Mouse (Mus musculus): ENCODE measurements at regions not wholly inside any gene's neighbourhood (a gene's known extent, or its start where the extent isn't known, plus 50 kb on each side); places are given as distances from the start of the nearest gene placed in this dataset.

DNA sequence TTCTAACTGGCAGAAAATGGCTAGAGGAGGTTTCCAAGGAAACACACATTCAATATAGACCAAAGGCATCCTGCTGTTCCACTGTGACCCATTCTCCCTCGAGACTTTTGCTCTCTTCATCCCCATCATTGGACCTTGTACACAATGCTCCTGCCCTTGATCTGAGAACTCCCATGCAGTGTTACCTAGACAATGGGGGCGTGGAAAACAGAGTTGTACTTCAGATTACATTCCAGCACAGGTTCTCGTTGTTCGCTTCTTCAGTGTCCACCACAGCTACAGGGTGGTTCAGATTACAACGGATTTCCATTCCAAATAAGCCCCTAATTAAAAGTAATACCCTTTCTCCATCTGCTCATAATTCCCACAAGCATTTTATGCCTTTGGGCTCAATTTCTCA, 186.8 kb upstream of the Thbs1 start:
- in situ Hi-C loops (cut with MboI; ENCODE audit: low sequenced_read_pairs in 2 of 2, unreplicated experiment in 2 of 2): no loop called here
- no peak for DNase-seq (ENCODE audit: low read depth, low spot score)

DNA sequence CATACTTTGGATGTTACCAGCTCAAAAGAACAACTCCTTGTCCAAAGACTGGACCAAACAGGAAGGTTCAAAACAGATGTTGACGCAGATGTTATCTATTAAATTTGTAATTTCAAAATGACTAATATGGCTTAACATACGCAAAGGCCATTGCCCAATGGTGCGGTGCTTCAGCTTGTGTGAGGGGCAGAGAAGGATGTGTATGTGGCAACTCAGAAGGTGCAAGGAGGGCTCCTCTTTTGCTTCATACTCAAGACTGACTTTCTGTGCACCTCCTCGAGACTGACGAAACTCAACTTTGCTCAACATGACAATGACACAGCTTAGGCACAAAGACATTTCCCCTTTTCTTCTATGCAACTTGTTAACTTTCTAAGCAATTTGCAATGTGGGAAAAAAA, 186.3 kb upstream of the Thbs1 start:
- DNase-seq (ENCODE audit: low read depth, low spot score): no peak
- Histone ChIP-seq H3K9me3 (ENCODE audit: control insufficient read depth, insufficient read depth, low read depth, low read length) (no peaks in the 10 kb centered on the region), H3K4me3 (ENCODE audit: insufficient read depth in 1 of 2, low read depth in 1 of 2, low read length in 2 of 2, poor library complexity in 1 of 2, severe bottlenecking in 1 of 2) (no peak overlapping the region), H3K27ac (ENCODE audit: insufficient read depth, low read depth, low read length, poor library complexity, severe bottlenecking) (no peak overlapping the region), H3K9ac (ENCODE audit: insufficient read depth, low read depth, low read length, poor library complexity, severe bottlenecking) (no peak overlapping the region), H3K36me3 (ENCODE audit: control insufficient read depth, insufficient read depth, low read length, poor library complexity, severe bottlenecking) (no peaks in the 10 kb centered on the region), H3K4me1 (ENCODE audit: control insufficient read depth in 2 of 2, insufficient read depth in 2 of 2, low read length in 2 of 2, poor library complexity in 1 of 2) (no peaks in the 10 kb centered on the region)
- in situ Hi-C loops (cut with MboI; ENCODE audit: low sequenced_read_pairs in 2 of 2, unreplicated experiment in 2 of 2): no loop called here
- TF ChIP-seq ZC3H11A (IDR thresholded peaks at IDR 0.05; ENCODE audit: borderline replicate concordance, low read depth, low read length) (no peak), HCFC1 (IDR thresholded peaks at IDR 0.05; ENCODE audit: borderline replicate concordance, insufficient read depth, low read length) (no peak), ZNF384 (IDR thresholded peaks at IDR 0.05; ENCODE audit: low read depth, low read length) (no peak), CHD2 (IDR thresholded peaks at IDR 0.05; ENCODE audit: low read depth, low read length) (no peak), MAFK (IDR thresholded peaks at IDR 0.05; ENCODE audit: insufficient read depth, low read depth, low read length) (no peak)

More for the DNA sequence above, 186.8 kb upstream of the Thbs1 start:
- Histone ChIP-seq H3K27ac (ENCODE audit: insufficient read depth, low read depth, low read length, poor library complexity, severe bottlenecking) (no peak overlapping the region), H3K4me1 (ENCODE audit: control insufficient read depth in 2 of 2, insufficient read depth in 2 of 2, low read length in 2 of 2, poor library complexity in 1 of 2) (no peaks in the 10 kb centered on the region), H3K4me3 (ENCODE audit: insufficient read depth in 1 of 2, low read depth in 1 of 2, low read length in 2 of 2, poor library complexity in 1 of 2, severe bottlenecking in 1 of 2) (no peak overlapping the region), H3K9me3 (ENCODE audit: control insufficient read depth, insufficient read depth, low read depth, low read length) (no peaks in the 10 kb centered on the region), H3K9ac (ENCODE audit: insufficient read depth, low read depth, low read length, poor library complexity, severe bottlenecking) (no peak overlapping the region), H3K36me3 (ENCODE audit: control insufficient read depth, insufficient read depth, low read length, poor library complexity, severe bottlenecking) (no peaks in the 10 kb centered on the region)
- TF ChIP-seq HCFC1 (IDR thresholded peaks at IDR 0.05; ENCODE audit: borderline replicate concordance, insufficient read depth, low read length) (no peak), MAFK (IDR thresholded peaks at IDR 0.05; ENCODE audit: insufficient read depth, low read depth, low read length) (no peak), CHD2 (IDR thresholded peaks at IDR 0.05; ENCODE audit: low read depth, low read length) (no peak), ZNF384 (IDR thresholded peaks at IDR 0.05; ENCODE audit: low read depth, low read length) (no peak), ZC3H11A (IDR thresholded peaks at IDR 0.05; ENCODE audit: borderline replicate concordance, low read depth, low read length) (no peak)

DNA sequence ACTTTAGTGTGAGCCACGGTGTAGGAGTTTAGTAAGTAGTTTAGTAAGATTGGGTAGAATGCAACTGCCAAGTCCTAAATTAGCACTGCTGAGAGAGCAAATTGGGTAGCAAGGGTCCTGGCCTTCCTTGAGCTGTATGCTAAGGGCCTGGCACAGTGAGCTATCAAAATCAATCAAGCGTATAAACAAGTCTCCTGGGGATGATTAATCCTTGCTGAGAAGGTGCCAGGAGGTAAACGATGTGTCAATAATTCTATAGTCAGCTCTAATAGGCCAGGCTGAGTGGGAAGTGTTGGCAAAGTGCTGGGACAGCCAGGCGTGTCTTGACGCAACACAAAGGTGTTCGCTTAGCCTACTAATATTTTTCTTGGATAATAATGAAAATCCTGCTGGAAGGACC, 183.6 kb upstream of the Thbs1 start:
- H3K9ac ChIP-seq (ENCODE audit: insufficient read depth, low read depth, low read length, poor library complexity, severe bottlenecking): no peak overlapping the region
- TF ChIP-seq ZC3H11A (IDR thresholded peaks at IDR 0.05; ENCODE audit: borderline replicate concordance, low read depth, low read length) (no peak), CHD2 (IDR thresholded peaks at IDR 0.05; ENCODE audit: low read depth, low read length) (no peak), MAFK (IDR thresholded peaks at IDR 0.05; ENCODE audit: insufficient read depth, low read depth, low read length) (no peak)
- H3K36me3 ChIP-seq (ENCODE audit: control insufficient read depth, insufficient read depth, low read length, poor library complexity, severe bottlenecking): no peaks in the 10 kb centered on the region
- no peak for DNase-seq (ENCODE audit: low read depth, low spot score)
- H3K27ac ChIP-seq (ENCODE audit: insufficient read depth, low read depth, low read length, poor library complexity, severe bottlenecking): no peak overlapping the region
- no peaks in the 10 kb centered on the region for H3K9me3 ChIP-seq (ENCODE audit: control insufficient read depth, insufficient read depth, low read depth, low read length)
- in situ Hi-C loops (cut with MboI; ENCODE audit: low sequenced_read_pairs in 2 of 2, unreplicated experiment in 2 of 2): no loop called here
- no peaks in the 10 kb centered on the region for H3K4me1 ChIP-seq (ENCODE audit: control insufficient read depth in 2 of 2, insufficient read depth in 2 of 2, low read length in 2 of 2, poor library complexity in 1 of 2)
- H3K4me3 ChIP-seq (ENCODE audit: insufficient read depth in 1 of 2, low read depth in 1 of 2, low read length in 2 of 2, poor library complexity in 1 of 2, severe bottlenecking in 1 of 2): no peak overlapping the region

DNA sequence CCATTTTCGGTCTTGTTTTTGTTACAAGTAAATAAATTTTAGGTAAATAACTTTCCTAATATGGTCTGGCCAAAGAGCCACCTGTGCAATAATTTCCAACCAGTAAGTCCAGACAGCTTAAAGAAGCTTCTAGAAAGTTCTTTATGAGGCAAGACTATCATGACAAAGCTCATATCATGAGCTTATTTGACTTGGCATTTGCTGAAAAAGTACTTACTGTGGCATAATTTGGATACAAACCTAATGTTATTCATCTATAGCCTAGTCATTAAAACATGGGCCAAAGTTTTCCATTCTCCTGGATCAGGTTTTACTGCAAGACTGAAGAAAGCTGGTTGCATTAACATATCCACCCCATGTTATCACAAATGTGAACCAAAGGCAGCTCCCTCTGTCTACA, 182.1 kb upstream of the Thbs1 start:
- H3K36me3 ChIP-seq (ENCODE audit: control insufficient read depth, insufficient read depth, low read length, poor library complexity, severe bottlenecking): no peaks in the 10 kb centered on the region
- in situ Hi-C loops (cut with MboI; ENCODE audit: low sequenced_read_pairs in 2 of 2, unreplicated experiment in 2 of 2): no loop called here

DNA sequence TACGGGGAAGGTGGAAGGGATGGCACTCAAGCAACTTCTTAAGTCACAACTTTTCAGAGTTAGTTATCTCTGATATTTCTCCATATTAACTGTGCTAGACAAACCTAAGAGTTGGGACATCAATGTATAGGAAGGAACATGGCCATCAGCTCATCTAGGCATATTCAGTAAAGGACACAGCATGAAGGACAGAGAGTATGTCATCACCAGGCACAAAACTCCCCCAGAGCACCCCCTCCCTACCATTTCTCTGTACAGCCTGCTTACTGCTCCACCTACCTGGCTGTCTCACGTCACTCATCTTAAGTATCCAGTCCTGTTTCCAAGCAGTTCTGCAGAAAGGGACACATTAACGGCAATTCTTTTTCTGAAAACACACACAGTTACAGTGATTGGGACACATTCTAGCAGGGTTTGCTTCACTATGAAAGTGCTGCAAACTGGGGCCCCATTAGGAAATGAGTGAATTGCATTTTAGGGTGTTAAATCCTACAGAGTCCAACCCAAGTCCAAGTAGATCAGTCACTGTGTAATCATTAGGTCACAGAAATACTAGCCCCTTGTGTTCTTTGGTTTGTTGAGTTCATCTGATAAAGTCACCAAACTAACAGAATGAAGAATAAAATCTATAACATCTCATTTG, 180.7 kb upstream of the Thbs1 start:
- Histone ChIP-seq H3K9me3 (ENCODE audit: control insufficient read depth, insufficient read depth, low read depth, low read length) (no peaks in the 10 kb centered on the region), H3K4me1 (ENCODE audit: control insufficient read depth in 2 of 2, insufficient read depth in 2 of 2, low read length in 2 of 2, poor library complexity in 1 of 2) (no peaks in the 10 kb centered on the region), H3K27ac (ENCODE audit: insufficient read depth, low read depth, low read length, poor library complexity, severe bottlenecking) (no peak overlapping the region), H3K9ac (ENCODE audit: insufficient read depth, low read depth, low read length, poor library complexity, severe bottlenecking) (no peak overlapping the region), H3K4me3 (ENCODE audit: insufficient read depth in 1 of 2, low read depth in 1 of 2, low read length in 2 of 2, poor library complexity in 1 of 2, severe bottlenecking in 1 of 2) (no peak overlapping the region), H3K36me3 (ENCODE audit: control insufficient read depth, insufficient read depth, low read length, poor library complexity, severe bottlenecking) (no peaks in the 10 kb centered on the region)
- in situ Hi-C loops (cut with MboI; ENCODE audit: low sequenced_read_pairs in 2 of 2, unreplicated experiment in 2 of 2): no loop called here
- TF ChIP-seq ZNF384 (IDR thresholded peaks at IDR 0.05; ENCODE audit: low read depth, low read length): no peak
- no peak for TF ChIP-seq HCFC1 (IDR thresholded peaks at IDR 0.05; ENCODE audit: borderline replicate concordance, insufficient read depth, low read length)
- TF ChIP-seq ZC3H11A (IDR thresholded peaks at IDR 0.05; ENCODE audit: borderline replicate concordance, low read depth, low read length): no peak
- no peak for TF ChIP-seq CHD2 (IDR thresholded peaks at IDR 0.05; ENCODE audit: low read depth, low read length)
- no peak for TF ChIP-seq MAFK (IDR thresholded peaks at IDR 0.05; ENCODE audit: insufficient read depth, low read depth, low read length)
- DNase-seq (ENCODE audit: low read depth, low spot score): no peak

More for the DNA sequence above, 182.1 kb upstream of the Thbs1 start:
- Histone ChIP-seq H3K9me3 (ENCODE audit: control insufficient read depth, insufficient read depth, low read depth, low read length) (no peaks in the 10 kb centered on the region), H3K27ac (ENCODE audit: insufficient read depth, low read depth, low read length, poor library complexity, severe bottlenecking) (no peak overlapping the region), H3K9ac (ENCODE audit: insufficient read depth, low read depth, low read length, poor library complexity, severe bottlenecking) (no peak overlapping the region), H3K4me3 (ENCODE audit: insufficient read depth in 1 of 2, low read depth in 1 of 2, low read length in 2 of 2, poor library complexity in 1 of 2, severe bottlenecking in 1 of 2) (no peak overlapping the region), H3K4me1 (ENCODE audit: control insufficient read depth in 2 of 2, insufficient read depth in 2 of 2, low read length in 2 of 2, poor library complexity in 1 of 2) (no peaks in the 10 kb centered on the region)
- no peak for DNase-seq (ENCODE audit: low read depth, low spot score)
- TF ChIP-seq ZNF384 (IDR thresholded peaks at IDR 0.05; ENCODE audit: low read depth, low read length): no peak
